Mouse (Mus musculus) lung, postnatal 0 days (tissue): ENCODE measurements around the gene Esrrg.

Experiments used
- CTCF ChIP-seq: IDR thresholded peaks from 2 replicates; pipeline ENCODE4 v1.5.1; 2016; ENCODE audit warnings: antibody characterized with exemption, mild to moderate bottlenecking
- EP300 ChIP-seq: IDR thresholded peaks from 2 replicates; pipeline ENCODE4 v1.6.1; 2016; ENCODE audit warnings: antibody characterized with exemption, mild to moderate bottlenecking, control low read depth

DNA sequence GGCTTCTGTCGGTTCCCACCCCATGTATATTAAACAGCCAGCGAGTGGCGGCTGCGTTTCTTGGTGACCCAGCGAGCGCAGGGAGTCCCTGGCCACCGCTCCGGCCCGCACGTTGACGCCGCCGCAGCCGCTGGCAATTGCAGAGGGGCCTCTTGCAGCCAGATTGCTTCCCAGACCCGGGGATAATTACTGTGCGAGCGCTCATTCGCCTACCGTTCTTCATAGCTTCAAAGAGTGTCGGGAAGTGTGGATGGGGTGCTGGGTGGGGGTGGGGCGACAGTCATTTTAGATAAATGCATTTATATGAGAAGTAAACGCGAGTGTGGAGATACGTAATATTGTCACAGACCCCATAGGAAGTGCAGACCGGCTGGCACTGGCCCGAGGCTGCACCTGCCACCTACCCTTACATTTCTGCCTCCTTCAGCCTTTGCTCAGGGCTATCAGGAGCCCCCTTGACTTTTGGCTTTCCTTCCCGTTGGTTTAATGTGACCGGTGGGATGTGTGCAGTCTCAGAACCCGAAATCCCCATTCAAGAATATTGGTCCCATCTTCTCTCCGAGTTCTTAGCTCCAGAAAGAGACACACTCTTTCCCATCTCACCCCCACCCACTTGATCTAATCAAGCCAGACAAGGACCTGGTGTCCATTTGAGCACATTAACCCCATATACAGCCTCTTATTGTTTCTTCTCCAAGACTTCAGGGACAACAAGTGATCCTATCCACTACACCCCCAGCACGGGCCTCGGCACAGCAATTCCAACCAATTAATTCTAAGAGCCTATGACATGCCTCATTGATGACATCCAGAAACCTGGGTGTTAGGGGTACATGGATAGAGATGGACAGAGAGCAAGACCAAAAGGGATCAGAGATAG, 3.0 kb upstream of the Esrrg start:
- no peak for TF ChIP-seq CTCF
- TF ChIP-seq EP300 = no peak
